Mouse (Mus musculus): ENCODE measurements at regions not wholly inside any gene's neighbourhood (a gene's known extent, or its start where the extent isn't known, plus 50 kb on each side); places are given as distances from the start of the nearest gene placed in this dataset.

DNA sequence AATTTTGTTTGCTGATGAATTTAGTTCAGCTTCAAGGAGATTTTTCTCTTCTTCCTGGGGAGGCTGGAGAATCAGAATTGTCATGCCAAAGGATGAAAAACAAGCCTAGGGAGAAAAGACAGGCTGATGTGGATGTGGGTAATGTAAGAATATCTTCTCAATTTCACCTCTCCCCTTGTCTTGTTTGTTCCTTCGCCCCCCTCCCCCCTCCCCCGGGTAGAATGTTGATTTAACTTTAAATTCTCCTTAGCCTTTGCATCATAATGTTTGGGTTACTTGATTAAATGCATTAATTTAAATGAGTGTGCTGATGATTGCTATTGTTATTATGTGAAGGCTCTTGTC is 124.1 kb downstream of the Lca5 start:
- TF ChIP-seq POLR2A (IDR thresholded peaks at IDR 0.05; ENCODE audit: low read depth, low read length) (no peak), CTCF (conservative IDR thresholded peaks at IDR 0.05; ENCODE audit: insufficient read depth, insufficient read length, low read depth, low read length) (no peak)
